Mouse (Mus musculus) testis, postnatal 10 days (tissue): Measurements from ENCODE around the gene Mmp2.
"Not testable (repeated sequence)": the region's sequence is repeated elsewhere in the genome, so short reads cannot be mapped to it uniquely, and the experiment has no call there.

Source experiments
- DNase-seq: peaks from one replicate; pipeline ENCODE4 v3.0.0; 2021; ENCODE audit warnings: low spot score

Gene Mmp2

GRCm38 (mm10) chr8:92839161-92839560 lies 12.1 kb downstream of the Mmp2 start:
- no peak for DNase-seq

- DNase-seq: no peak
Measured at GRCm38 (mm10) chr8:92839876-92840275, 12.8 kb downstream of the Mmp2 start.

- DNase-seq: peak; percentile 56
Measured at GRCm38 (mm10) chr8:92846684-92847083, 19.6 kb downstream of the Mmp2 start.

GRCm38 (mm10) chr8:92847299-92847698 lies 20.2 kb downstream of the Mmp2 start:
- no peak for DNase-seq

GRCm38 (mm10) chr8:92849261-92849660 lies 22.2 kb downstream of the Mmp2 start:
- no peak for DNase-seq

GRCm38 (mm10) chr8:92850239-92850638 lies 23.1 kb downstream of the Mmp2 start:
- peak; percentile 89 for DNase-seq

- DNase-seq: no peak
Measured at GRCm38 (mm10) chr8:92851381-92851780, 24.3 kb downstream of the Mmp2 start.

GRCm38 (mm10) chr8:92853188-92853983 lies 26.3 kb downstream of the Mmp2 start:
- DNase-seq: no peak

GRCm38 (mm10) chr8:92854673-92855072 lies 27.6 kb downstream of the Mmp2 start:
- DNase-seq: no peak

- DNase-seq: peak; percentile 89
Measured at GRCm38 (mm10) chr8:92855171-92855894, 28.2 kb downstream of the Mmp2 start, which contains the start of gene Lpcat2. Lpcat2 (plus strand) TSS chr8:92855339.

GRCm38 (mm10) chr8:92856273-92856986 lies 29.3 kb downstream of the Mmp2 start:
- DNase-seq: no peak

GRCm38 (mm10) chr8:92858475-92859182 lies 31.5 kb downstream of the Mmp2 start:
- no peak for DNase-seq

- DNase-seq: no peak
Measured at GRCm38 (mm10) chr8:92861977-92862376, 34.9 kb downstream of the Mmp2 start.

GRCm38 (mm10) chr8:92870281-92870680 lies 43.2 kb downstream of the Mmp2 start:
- DNase-seq: no peak

- DNase-seq: no peak
Measured at GRCm38 (mm10) chr8:92872063-92872759, 45.1 kb downstream of the Mmp2 start.

- no peak for DNase-seq
Measured at GRCm38 (mm10) chr8:92875795-92876194, 48.7 kb downstream of the Mmp2 start.

- DNase-seq: no peak
Measured at GRCm38 (mm10) chr8:92881247-92881646, 54.2 kb downstream of the Mmp2 start.

- peak; percentile 52 for DNase-seq
Measured at GRCm38 (mm10) chr8:92883771-92884170, 56.7 kb downstream of the Mmp2 start.

- not testable (repeated sequence) for DNase-seq
Measured at GRCm38 (mm10) chr8:92892216-92892615, 65.1 kb downstream of the Mmp2 start.

GRCm38 (mm10) chr8:92893870-92894269 lies 66.8 kb downstream of the Mmp2 start:
- DNase-seq: no peak

- DNase-seq: no peak
Measured at GRCm38 (mm10) chr8:92895053-92895452, 68.0 kb downstream of the Mmp2 start.
